Mouse (Mus musculus) limb, embryonic 11.5 days (tissue): ENCODE results near the gene Mab21l3. TPM values are rescaled to one million over a fixed set of nuclear protein-coding genes. Genes with fewer than 3 reads are reported as not detected.

Source experiments
- ATAC-seq: fragments of 200-750 bp; cut with Nextera tagmentation; 2 replicates; pipeline ENCODE4 v1.8.0; 2017; ENCODE audit warnings: low read depth; ENCODE audit not compliant: insufficient number of reproducible peaks, low FRiP score, low TSS enrichment
- DNase-seq: peaks from one replicate; pipeline ENCODE4 v3.0.0-alpha.2; 2015; ENCODE audit warnings: low spot score
- H3K27ac ChIP-seq: fragments of 300-500 bp; sonication (generic); replicated peaks from 2 replicates; pipeline ENCODE4 v1.5.1; 2014; ENCODE audit warnings: low read depth, mild to moderate bottlenecking, low read length
- H3K27me3 ChIP-seq: fragments of 300-500 bp; sonication (generic); 2 replicates; pipeline ENCODE4 v1.6.1; 2014; ENCODE audit warnings: mild to moderate bottlenecking, low read length, mixed read lengths; ENCODE audit not compliant: control insufficient read depth, insufficient read depth
- H3K36me3 ChIP-seq: fragments of 300-500 bp; sonication (generic); 2 replicates; pipeline ENCODE4 v1.6.1; 2014; ENCODE audit warnings: mild to moderate bottlenecking, low read length, moderate library complexity, mixed read lengths; ENCODE audit not compliant: control insufficient read depth, insufficient read depth
- H3K4me1 ChIP-seq: fragments of 300-500 bp; sonication (generic); 2 replicates; pipeline ENCODE4 v1.6.1; 2014; ENCODE audit warnings: low read length, mixed read lengths; ENCODE audit not compliant: control insufficient read depth, insufficient read depth
- H3K4me2 ChIP-seq: fragments of 300-500 bp; sonication (generic); 2 replicates; pipeline ENCODE4 v1.6.1; 2014; ENCODE audit warnings: low read depth, mild to moderate bottlenecking, moderate library complexity; ENCODE audit not compliant: severe bottlenecking
- H3K4me3 ChIP-seq: fragments of 300-500 bp; sonication (generic); 2 replicates; pipeline ENCODE4 v1.5.1; 2014; ENCODE audit warnings: low read depth, low read length
- H3K9ac ChIP-seq: fragments of 300-500 bp; sonication (generic); 2 replicates; pipeline ENCODE4 v1.6.1; 2014; ENCODE audit warnings: mild to moderate bottlenecking, low read length
- H3K9me3 ChIP-seq: fragments of 300-500 bp; sonication (generic); 2 replicates; pipeline ENCODE4 v1.6.1; 2016; ENCODE audit warnings: low read length; ENCODE audit not compliant: control insufficient read depth
- WGBS: fragments of 180-500 bp; shearing (Covaris S2); extraction: QIAGEN DNeasy Blood & Tissue Kit; methylation state at CpG from one replicate; pipeline ENCODE4 v1.1.7; 2014; 5-methylcytosine and 5-hydroxymethylcytosine counted together
- polyA plus RNA-seq: library from polyadenylated mRNA; unstranded; fragments of >200 nt; fragmentation: Nextera tagmentation; extraction: Ambion mirVana; gene quantifications from 2 replicates; pipeline ENCODE4 v1.2.1, GENCODE M21; 2014

Mab21l3 gene
- polyA plus RNA-seq, 1 experiment from 2014 or later, result 1.1 TPM

DNA sequence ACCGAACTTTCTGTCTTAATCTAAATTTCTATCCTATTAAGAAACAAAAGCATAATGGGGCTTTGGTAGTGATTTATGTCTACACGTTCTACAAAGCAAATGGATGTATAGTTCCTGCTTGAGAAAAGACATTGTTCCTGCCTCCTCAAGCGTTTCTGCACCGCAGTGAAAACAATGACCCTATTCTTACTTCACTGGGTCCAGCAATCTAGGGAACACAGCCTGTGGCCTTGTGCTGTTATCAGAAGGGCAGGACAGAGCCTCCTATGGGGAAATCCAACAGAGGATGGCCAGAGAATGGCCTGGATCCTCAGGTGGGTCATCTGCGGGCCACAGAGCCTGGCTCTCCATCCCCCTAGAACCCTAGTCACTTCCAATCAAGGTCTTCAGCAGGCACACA lies 29.4 kb upstream of the Mab21l3 start:
- H3K4me3 ChIP-seq, result no peak overlapping the region
- no peak for ATAC-seq
- H3K4me1 ChIP-seq, result no peaks in the 10 kb centered on the region
- DNase-seq, result no peak
- no peaks in the 10 kb centered on the region for H3K27me3 ChIP-seq
- no peaks in the 10 kb centered on the region for H3K36me3 ChIP-seq
- H3K9ac ChIP-seq, result no peak overlapping the region
- no peak overlapping the region for H3K27ac ChIP-seq
- H3K9me3 ChIP-seq, result no peaks in the 10 kb centered on the region
- H3K4me2 ChIP-seq, result no peak overlapping the region
- 90% methylated on average over 5 of the region's 5 CpGs for WGBS

DNA sequence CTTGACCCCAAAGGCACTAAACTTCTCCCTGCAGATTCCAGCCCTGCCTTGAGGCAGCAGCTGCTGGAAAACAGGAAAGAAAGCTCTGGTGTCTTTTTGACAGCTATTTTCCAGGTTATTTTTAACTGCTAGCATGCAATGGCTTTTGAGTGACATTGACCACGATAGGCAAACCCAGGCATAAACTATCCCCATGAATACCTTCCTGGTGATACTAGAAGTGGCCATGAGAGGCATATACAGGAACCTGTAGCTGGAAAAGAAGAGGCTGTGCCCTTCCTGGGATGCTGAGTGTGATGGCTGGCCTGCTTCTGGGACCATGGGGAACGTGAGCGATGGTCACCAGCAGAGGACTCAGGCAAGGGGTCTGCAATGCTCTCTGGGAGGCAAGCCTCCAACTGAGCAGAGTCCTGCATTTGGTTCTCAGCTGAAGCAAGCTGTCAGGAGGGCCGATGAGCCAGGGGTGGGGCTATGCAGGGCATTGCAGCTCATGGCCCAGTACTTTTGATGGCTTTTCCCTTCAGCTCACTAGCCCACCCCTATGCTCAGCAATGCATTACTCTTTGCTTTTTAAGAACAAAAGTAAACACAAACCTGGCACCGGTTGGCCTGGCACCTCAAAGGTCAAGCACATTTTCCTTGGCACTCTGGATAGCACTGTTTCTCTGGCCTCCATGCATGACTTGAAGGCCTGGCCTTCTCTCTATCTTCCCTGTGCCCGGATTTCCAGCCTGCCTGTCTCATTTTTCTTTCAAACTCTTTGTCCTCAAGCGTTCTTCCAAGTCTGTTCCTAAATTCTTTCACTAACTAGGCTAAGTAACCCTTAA lies 27.9 kb upstream of the Mab21l3 start:
- Histone ChIP-seq H3K27me3 (no peaks in the 10 kb centered on the region), H3K9me3 (no peaks in the 10 kb centered on the region), H3K27ac (no peak overlapping the region), H3K4me1 (no peaks in the 10 kb centered on the region), H3K36me3 (no peaks in the 10 kb centered on the region), H3K9ac (no peak overlapping the region), H3K4me2 (no peak overlapping the region), H3K4me3 (no peak overlapping the region)
- DNase-seq (no peak), ATAC-seq (no peak)
- WGBS, result 84% methylated on average over 7 of the region's 7 CpGs

DNA sequence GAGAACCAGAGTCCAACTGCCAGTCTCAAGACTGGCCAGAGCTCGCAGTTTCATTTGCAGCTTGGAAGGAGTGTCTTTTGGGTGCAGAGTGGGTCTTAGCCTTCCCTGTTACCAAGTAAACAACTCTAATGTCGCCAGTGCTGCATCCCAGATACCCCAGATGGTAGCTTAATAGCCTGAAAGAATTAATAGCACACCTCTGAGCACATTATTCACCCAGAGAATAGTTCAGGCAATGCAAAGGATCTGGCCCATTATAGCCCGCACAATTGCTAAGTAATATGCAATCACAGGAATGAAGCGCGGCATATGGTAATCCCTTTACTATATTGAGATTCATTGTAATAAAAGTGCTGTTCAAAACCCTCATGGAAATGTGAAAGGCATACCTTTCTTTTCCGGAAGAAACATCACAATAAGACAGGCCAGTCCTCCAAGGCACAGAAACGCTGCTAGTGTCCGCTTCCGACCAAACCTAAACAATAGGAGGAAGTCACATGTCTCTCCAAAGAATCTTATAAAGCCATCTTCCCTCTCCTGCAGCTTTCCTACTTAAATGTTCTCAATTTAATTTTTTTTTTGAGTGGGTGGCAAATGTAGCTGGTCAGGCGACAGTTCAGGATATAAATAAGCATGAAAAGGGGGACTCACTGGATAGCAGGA lies 26.6 kb upstream of the Mab21l3 start:
- Histone ChIP-seq H3K27me3 (no peaks in the 10 kb centered on the region), H3K36me3 (no peaks in the 10 kb centered on the region), H3K9ac (no peak overlapping the region), H3K27ac (no peak overlapping the region), H3K4me3 (no peak overlapping the region), H3K4me1 (no peaks in the 10 kb centered on the region), H3K4me2 (no peak overlapping the region), H3K9me3 (no peaks in the 10 kb centered on the region)
- 83% methylated on average over 10 of the region's 10 CpGs for WGBS
- no peak for DNase-seq
- ATAC-seq, result no peak

DNA sequence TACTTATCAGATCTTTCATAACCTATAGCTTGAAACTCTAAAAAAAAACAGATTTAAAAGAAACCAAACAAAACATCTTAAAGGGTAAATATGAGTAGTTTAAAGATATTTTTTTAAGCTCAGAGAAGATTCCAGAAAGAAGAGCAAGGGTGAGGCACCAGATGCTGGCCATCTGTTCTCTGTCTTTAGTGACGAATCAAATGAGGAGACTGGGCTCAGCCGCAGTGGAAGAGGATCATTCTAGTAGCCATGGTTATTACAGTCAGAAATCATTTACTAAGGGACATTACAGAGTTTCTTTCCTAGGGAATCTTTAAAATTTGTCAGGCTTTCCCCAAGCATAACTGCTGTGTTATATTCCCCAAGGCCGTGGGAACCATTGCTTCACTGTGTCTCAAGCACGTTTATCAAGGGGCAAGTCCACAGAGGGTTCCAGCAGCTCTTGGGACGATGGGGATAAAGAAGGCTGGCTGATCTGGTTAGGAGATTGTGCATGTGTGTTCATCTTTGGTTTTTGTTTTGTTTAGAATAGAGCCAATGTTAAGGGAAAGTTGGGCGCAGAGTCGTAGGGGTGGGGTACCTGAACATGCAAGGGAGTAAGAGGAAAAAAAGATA lies 24.4 kb upstream of the Mab21l3 start:
- ATAC-seq (no peak), DNase-seq (no peak)
- WGBS, result 86% methylated on average over 7 of the region's 7 CpGs
- Histone ChIP-seq H3K27me3 (no peaks in the 10 kb centered on the region), H3K4me2 (no peak overlapping the region), H3K9me3 (no peaks in the 10 kb centered on the region), H3K27ac (no peak overlapping the region), H3K36me3 (no peaks in the 10 kb centered on the region), H3K4me3 (no peak overlapping the region), H3K4me1 (no peaks in the 10 kb centered on the region), H3K9ac (no peak overlapping the region)

DNA sequence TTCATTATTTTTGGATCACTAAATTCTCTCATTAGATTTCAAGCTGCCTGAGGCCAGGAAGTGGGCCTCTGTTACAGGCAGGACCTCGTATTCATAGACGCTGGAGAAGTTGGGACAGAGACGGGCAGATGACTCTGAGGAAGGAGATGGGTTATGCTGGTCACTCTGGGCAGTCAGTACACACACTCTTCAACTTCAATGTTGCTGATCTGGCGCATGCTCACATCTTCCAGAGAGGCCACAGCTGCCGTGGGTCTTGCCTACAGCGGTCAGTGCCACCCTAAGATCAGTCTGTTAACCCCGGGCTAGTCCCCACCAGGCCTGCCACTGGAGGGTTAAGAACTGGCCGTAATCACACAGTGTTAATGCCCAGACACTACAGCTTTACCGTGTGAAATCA lies 23.2 kb upstream of the Mab21l3 start:
- Histone ChIP-seq H3K4me3 (no peak overlapping the region), H3K36me3 (no peaks in the 10 kb centered on the region), H3K9me3 (no peaks in the 10 kb centered on the region), H3K27ac (no peak overlapping the region), H3K9ac (no peak overlapping the region), H3K4me1 (no peaks in the 10 kb centered on the region), H3K27me3 (no peaks in the 10 kb centered on the region), H3K4me2 (no peak overlapping the region)
- DNase-seq, result no peak
- WGBS, result 88% methylated on average over 9 of the region's 9 CpGs
- no peak for ATAC-seq

DNA sequence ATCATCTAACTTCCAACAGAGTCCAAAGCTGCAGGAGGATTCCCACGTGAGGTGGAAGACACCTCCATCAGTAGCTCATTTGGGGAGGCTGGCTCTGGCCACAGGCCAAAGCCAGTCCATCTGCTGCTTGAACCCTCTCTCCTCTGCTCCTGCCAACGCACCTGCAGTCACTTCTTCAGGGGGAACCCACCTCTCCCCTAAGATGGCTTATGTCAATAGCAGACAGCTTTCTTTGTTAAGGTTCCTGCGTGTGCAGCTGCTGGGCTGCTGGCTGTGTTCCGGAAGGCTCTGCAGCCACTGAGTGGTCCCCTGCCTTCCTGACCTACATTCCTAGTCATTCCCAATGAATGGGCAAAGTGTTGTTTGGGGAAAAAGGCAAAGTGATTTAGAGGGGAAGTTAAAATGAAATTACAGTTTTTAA lies 18.3 kb upstream of the Mab21l3 start:
- Histone ChIP-seq H3K36me3 (no peaks in the 10 kb centered on the region), H3K9ac (no peak overlapping the region), H3K9me3 (no peaks in the 10 kb centered on the region), H3K4me1 (no peaks in the 10 kb centered on the region), H3K27ac (no peak overlapping the region), H3K4me3 (no peak overlapping the region), H3K27me3 (no peaks in the 10 kb centered on the region), H3K4me2 (no peak overlapping the region)
- ATAC-seq (no peak), DNase-seq (no peak)
- 86% methylated on average over 4 of the region's 4 CpGs for WGBS

DNA sequence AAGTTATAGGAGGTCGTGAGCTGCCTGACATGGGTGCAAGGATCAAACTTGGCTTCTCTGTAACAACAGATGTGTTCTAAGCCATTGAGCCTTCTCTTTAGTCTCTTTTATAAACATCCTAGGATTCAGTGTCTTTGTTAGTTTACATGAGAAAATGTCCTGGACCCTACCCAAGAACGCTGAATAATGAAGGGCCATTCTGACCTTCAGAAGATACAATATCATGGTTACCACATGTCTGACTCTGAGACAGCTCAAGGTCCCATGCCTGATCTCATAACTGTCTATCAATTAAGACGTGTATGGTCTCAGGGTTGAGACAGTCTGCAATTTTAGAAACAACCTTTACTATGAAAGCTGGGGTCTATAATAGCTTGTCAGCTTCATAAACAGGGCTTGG lies 13.1 kb upstream of the Mab21l3 start:
- DNase-seq (no peak), ATAC-seq (no peak)
- H3K4me2 ChIP-seq, result no peak overlapping the region
- H3K4me1 ChIP-seq, result no peaks in the 10 kb centered on the region
- H3K4me3 ChIP-seq, result no peak overlapping the region
- 84% methylated on average over 3 of the region's 3 CpGs for WGBS
- H3K36me3 ChIP-seq, result no peaks in the 10 kb centered on the region
- no peak overlapping the region for H3K27ac ChIP-seq
- H3K27me3 ChIP-seq, result no peaks in the 10 kb centered on the region
- H3K9me3 ChIP-seq, result no peaks in the 10 kb centered on the region
- H3K9ac ChIP-seq, result no peak overlapping the region

DNA sequence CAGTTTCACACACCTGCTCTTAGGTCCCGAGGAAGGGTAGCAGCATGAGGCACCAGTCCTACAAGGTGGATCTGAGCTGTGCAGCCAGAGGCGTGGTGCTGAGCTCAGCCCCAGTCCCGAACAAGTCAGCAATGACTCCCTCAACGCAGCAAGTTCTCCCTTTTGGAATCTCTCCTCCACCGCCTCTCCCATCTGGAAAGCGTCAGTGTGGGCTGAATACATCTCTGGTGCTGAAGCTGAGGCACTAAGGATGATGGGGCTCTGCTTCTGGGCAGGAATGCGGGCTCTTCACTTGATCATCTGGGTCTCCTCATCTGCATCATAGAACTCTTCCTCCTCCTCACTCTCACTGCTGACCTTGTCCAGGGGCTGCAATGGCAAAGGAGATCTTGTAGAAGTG lies 11.4 kb upstream of the Mab21l3 start:
- no peaks in the 10 kb centered on the region for H3K4me1 ChIP-seq
- no peak for ATAC-seq
- no peak overlapping the region for H3K4me2 ChIP-seq
- H3K36me3 ChIP-seq, result no peaks in the 10 kb centered on the region
- no peak overlapping the region for H3K27ac ChIP-seq
- H3K4me3 ChIP-seq, result no peak overlapping the region
- WGBS, result 69% methylated on average over 7 of the region's 7 CpGs
- no peak overlapping the region for H3K9ac ChIP-seq
- no peaks in the 10 kb centered on the region for H3K9me3 ChIP-seq
- DNase-seq, result no peak
- no peaks in the 10 kb centered on the region for H3K27me3 ChIP-seq
